Mouse (Mus musculus) 3T3-L1 (cell line): ENCODE measurements around the gene Atf1.

ENCODE experiments used
- DNase-seq: peaks from one replicate; pipeline ENCODE4 v3.0.0-alpha.2; 2015; ENCODE audit warnings: low read depth, low spot score

Atf1 gene

GRCm38 (mm10) chr15:100304019-100304991, 76.7 kb downstream of the Atf1 start, which contains the start of gene Mettl7a1:
Gene Mettl7a1 (plus strand): TSS chr15:100304140.
- peak; percentile 80 for DNase-seq

GRCm38 (mm10) chr15:100306201-100306600, 78.6 kb downstream of the Atf1 start:
- DNase-seq, result no peak

- DNase-seq, result peak; percentile 69
Measured at GRCm38 (mm10) chr15:100307438-100308096, 79.9 kb downstream of the Atf1 start.
